Mouse (Mus musculus) stomach, postnatal 0 days (tissue): ENCODE measurements around the gene Scamp4.

Source experiments
- CTCF ChIP-seq: IDR thresholded peaks from 2 replicates; pipeline ENCODE4 v1.5.1; 2016; ENCODE audit warnings: antibody characterized with exemption, low read depth, mild to moderate bottlenecking, moderate library complexity
- EP300 ChIP-seq: optimal IDR thresholded peaks from 2 replicates; pipeline ENCODE3; 2016; ENCODE audit warnings: antibody characterized with exemption

DNA sequence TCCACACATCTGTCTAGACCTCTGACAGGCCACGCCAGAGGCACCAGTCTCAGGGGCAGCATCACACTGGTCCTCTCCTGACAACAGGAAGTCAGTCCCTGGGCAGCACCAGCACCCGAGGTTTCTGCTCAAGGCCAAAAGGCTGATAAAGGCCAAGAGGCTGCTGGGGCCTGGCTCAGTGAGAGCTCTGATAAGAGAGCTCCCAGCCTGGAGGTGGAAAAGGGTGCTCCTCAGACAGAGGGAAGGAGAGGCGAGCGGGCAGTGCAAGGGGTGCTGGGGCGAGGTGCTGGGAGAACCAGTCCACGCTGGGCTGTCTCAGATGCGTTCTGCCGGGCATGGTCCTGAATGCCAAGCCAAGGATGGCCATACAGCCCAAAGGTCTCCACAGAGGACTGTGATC lies 49.1 kb upstream of the Scamp4 start:
- TF ChIP-seq CTCF = no peak
- TF ChIP-seq EP300 = no peak
